Mouse (Mus musculus) erythroblast, embryonic 14.5 days (primary cell): ENCODE results near the gene Epb41l2. TPM values are rescaled to one million over a fixed set of nuclear protein-coding genes. Genes with fewer than 3 reads are reported as not detected.

Source experiments
- H3K27me3 ChIP-seq: 2 replicates; pipeline ENCODE4 v1.6.1; 2012; ENCODE audit warnings: inconsistent platforms; ENCODE audit not compliant: control insufficient read depth
- H3K36me3 ChIP-seq: 2 replicates; pipeline ENCODE4 v1.6.1; 2012; ENCODE audit warnings: mild to moderate bottlenecking, inconsistent platforms; ENCODE audit not compliant: control insufficient read depth
- H3K4me1 ChIP-seq: 2 replicates; pipeline ENCODE4 v1.6.1; 2012; ENCODE audit warnings: inconsistent platforms; ENCODE audit not compliant: control insufficient read depth
- H3K4me3 ChIP-seq: replicated peaks from 2 replicates; pipeline ENCODE3; 2012; ENCODE audit warnings: moderate library complexity, mild to moderate bottlenecking, inconsistent platforms
- H3K9me3 ChIP-seq: 2 replicates; pipeline ENCODE4 v1.6.1; 2012; ENCODE audit warnings: low read length, inconsistent platforms, mixed read lengths; ENCODE audit not compliant: control insufficient read depth
- GATA1 ChIP-seq: IDR thresholded peaks from 2 replicates; pipeline ENCODE4 v1.6.1; 2012; ENCODE audit warnings: low read length, inconsistent platforms, mixed read lengths
- TAL1 ChIP-seq: IDR thresholded peaks from 3 replicates; pipeline ENCODE4 v1.6.1; 2012; ENCODE audit warnings: low read length, inconsistent platforms, mixed read lengths
- polyA plus RNA-seq: library from polyadenylated mRNA; stranded (reverse); fragments of >175 nt; gene quantifications from 2 replicates; pipeline ENCODE4 v1.2.3, GENCODE M21; 2012

The Epb41l2 gene
- polyA plus RNA-seq, 1 experiment, result 0.48 TPM

DNA sequence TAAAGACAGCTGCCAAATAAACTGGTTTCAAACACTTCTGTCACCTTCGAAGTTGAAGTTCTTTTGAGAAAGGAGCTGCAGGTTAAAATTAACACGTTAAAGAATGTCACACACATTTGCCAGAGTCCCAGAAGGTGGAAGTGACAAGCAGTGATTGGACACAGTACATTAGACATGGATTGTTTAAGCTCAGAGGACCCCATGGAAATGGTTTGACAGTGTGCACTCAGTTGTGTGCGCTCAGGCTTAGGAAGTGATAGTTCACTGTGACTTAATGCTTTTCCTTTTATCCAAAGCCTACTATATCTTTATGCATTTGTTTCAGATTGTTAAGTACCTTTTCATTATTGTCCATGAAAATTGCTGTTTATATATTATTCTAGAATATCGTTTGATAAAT lies 89.1 kb downstream of the Epb41l2 start:
- Histone ChIP-seq H3K4me1 (no peaks in the 10 kb centered on the region), H3K36me3 (peaks cover 3% of the 10 kb centered on the region; the same call in 1 of the 2 replicates), H3K9me3 (no peaks in the 10 kb centered on the region), H3K4me3 (no peak overlapping the region), H3K27me3 (no peaks in the 10 kb centered on the region)
- TF ChIP-seq TAL1, result no peak
- TF ChIP-seq GATA1, result no peak

DNA sequence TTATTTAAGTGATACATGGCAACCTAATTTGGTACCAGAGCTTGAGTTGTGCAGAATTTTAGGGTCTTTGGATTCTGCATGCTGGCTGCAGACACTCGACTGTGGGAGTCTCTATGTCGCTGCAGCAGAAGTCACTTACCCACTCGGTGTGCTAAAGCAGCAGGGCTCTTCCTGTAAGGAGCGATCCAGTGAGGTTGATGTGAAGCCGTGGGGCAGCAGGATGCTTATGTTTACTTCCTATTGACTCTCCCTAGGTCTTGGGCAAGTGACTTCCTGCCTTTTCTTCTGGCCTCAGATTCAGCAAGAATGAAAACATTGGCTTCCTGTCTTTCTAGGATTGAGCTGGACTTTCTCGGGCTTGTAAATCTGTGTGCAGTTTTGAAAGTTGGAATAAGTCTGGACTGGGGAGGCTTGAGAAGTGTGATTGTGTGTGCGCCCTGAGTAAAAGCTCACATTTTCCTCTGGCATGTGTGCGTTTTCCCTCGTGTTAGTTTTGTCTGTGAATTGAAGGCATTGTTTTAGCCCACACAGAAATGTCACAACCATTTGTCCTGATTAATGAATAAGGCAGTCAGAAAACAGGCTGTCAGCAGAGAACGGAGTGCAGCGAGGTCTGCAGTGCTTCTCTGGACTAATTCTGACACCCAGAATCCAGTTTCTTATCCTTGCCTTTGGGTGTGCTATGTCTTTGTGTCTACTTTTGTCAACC lies 89.9 kb downstream of the Epb41l2 start:
- no peaks in the 10 kb centered on the region for H3K9me3 ChIP-seq
- H3K4me3 ChIP-seq, result no peak overlapping the region
- H3K36me3 ChIP-seq, result no peaks in the 10 kb centered on the region; the same call in 1 of the 2 replicates
- TF ChIP-seq TAL1, result no peak
- TF ChIP-seq GATA1, result no peak
- no peaks in the 10 kb centered on the region for H3K27me3 ChIP-seq
- no peaks in the 10 kb centered on the region for H3K4me1 ChIP-seq

DNA sequence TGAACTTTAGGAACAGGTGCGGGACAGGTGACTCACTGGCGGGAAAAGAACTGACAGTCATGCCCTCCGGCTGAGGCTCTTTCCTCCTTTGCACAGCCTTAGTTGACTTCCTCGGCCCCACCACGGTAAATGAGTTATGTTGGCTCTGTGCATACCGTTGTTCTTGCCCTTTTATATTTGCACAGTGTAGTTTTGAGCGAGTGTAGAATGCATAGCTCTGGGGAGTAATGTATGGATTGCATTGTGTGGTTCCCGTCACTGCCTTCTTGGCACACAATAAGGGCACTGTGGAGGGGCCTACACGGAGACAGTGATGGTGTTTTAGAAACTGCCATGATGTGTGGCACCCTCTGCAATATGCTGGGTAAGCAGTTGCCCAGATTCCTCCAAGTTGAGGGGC lies 93.6 kb downstream of the Epb41l2 start:
- no peaks in the 10 kb centered on the region for H3K4me1 ChIP-seq
- no peaks in the 10 kb centered on the region for H3K27me3 ChIP-seq
- H3K4me3 ChIP-seq, result no peak overlapping the region
- TF ChIP-seq TAL1 (no peak), GATA1 (no peak)
- no peaks in the 10 kb centered on the region for H3K36me3 ChIP-seq
- no peaks in the 10 kb centered on the region for H3K9me3 ChIP-seq

DNA sequence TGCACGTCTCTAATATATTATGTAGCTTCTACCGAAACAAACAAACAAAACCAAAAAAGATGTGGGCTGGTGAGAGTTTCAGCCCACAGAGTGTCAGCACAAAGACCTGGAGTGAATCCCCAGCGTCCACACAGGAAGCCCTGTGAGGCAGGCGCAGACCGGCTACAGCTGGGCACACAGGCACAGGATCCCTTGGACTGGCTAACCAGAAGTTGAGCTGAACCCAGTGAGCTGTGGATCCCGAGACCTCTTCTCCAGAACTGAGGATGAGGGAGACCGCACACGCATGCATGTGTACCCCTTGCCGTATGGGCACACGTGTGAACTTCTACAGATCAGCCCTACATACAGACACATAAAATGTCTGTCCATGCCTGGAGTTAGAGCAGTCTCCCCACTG lies 94.2 kb downstream of the Epb41l2 start:
- H3K9me3 ChIP-seq, result no peaks in the 10 kb centered on the region

DNA sequence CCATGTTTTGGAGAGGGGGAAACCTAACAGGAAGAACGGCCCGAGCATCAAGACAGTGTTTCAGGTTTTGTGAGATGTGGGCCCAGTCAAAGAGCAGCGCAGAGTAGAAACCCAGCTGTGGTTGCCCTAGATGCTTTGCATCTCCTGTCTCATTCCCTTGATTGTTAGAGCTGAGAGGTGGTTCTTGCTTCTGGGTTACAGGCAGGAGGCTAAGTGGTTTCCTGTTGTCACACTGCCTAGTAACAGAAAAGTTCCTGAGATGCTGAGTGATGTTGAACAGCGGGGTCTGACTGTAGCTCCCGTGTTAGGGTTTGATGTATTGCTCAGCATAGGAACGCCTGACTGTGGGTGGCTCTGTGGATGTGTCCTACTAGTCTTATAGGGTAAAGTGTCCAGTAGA lies 97.5 kb downstream of the Epb41l2 start:
- H3K4me1 ChIP-seq, result no peaks in the 10 kb centered on the region
- no peaks in the 10 kb centered on the region for H3K36me3 ChIP-seq
- H3K27me3 ChIP-seq, result no peaks in the 10 kb centered on the region
- TF ChIP-seq TAL1 (no peak), GATA1 (no peak)
- H3K9me3 ChIP-seq, result no peaks in the 10 kb centered on the region
- no peak overlapping the region for H3K4me3 ChIP-seq

More for the DNA sequence above, 94.2 kb downstream of the Epb41l2 start:
- Histone ChIP-seq H3K4me1 (no peaks in the 10 kb centered on the region), H3K36me3 (no peaks in the 10 kb centered on the region), H3K4me3 (no peak overlapping the region), H3K27me3 (no peaks in the 10 kb centered on the region)
- TF ChIP-seq TAL1, result no peak
- no peak for TF ChIP-seq GATA1

DNA sequence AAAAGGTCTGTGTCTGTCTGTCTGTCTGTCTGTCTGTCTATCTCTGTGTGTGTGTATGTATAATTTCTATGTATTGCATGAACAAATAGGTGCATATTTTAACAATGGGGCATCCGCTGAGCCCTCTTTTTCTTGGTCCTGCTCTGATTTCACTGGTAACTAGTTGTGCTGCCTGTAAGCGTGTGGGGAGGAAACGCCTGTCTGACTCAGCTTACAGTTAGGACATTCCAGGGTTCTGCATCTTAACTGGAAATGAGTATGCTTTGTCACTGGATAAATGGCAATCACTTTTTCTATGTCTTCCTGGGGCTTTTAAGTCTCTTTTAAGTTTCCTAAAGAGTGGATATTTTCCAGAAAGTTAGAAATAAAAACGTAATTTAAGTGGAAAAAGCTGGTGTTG lies 98.4 kb downstream of the Epb41l2 start:
- Histone ChIP-seq H3K4me1 (no peaks in the 10 kb centered on the region), H3K4me3 (no peak overlapping the region), H3K9me3 (no peaks in the 10 kb centered on the region), H3K36me3 (no peaks in the 10 kb centered on the region), H3K27me3 (no peaks in the 10 kb centered on the region)
- TF ChIP-seq TAL1 (no peak), GATA1 (no peak)

DNA sequence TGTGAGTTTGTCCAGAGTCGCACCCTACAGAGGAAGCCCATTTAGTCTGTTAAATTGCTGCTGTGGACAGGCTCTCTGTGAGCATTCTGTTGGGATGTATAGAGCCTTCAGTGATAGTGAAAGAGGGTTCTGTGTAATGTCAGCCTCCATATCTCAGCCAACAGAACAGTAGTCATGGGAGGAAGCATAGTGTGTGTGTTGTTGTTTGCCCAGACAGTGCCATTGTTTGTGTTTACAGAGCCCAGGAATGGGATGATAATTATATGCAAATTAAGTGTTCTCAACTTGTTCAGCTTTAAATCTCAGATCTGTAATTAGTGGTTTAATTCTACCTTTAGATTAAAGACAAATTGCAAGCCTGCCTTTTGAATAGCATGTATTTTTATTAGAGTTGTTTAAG lies 102.2 kb downstream of the Epb41l2 start:
- Histone ChIP-seq H3K4me1 (peaks cover 2% of the 10 kb centered on the region), H3K27me3 (no peaks in the 10 kb centered on the region), H3K4me3 (no peak overlapping the region), H3K9me3 (no peaks in the 10 kb centered on the region), H3K36me3 (no peaks in the 10 kb centered on the region)
- TF ChIP-seq GATA1 (no peak), TAL1 (no peak)

DNA sequence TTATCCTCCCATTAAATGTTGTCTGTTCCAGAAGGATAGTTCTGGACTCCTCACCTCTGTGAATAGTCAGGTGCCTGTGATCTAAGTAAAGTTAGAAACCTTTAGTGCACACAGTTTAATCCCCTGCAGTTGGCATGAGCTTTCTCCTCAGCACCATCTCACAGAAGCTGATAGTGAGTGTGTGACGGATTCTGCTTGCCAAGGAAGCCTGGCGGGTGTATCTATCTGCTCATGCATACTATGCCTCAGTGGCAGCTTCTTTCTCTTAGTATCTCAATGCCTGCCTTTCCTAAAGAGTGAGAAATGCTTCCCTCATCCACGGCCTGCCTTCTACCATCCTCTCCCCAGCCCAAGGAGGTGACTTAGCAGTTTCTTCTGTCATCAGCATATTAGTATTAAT lies 103.1 kb downstream of the Epb41l2 start:
- no peak overlapping the region for H3K4me3 ChIP-seq
- H3K27me3 ChIP-seq, result no peaks in the 10 kb centered on the region
- no peak for TF ChIP-seq TAL1
- no peak for TF ChIP-seq GATA1
- H3K4me1 ChIP-seq, result peaks cover 2% of the 10 kb centered on the region
- no peaks in the 10 kb centered on the region for H3K9me3 ChIP-seq
- no peaks in the 10 kb centered on the region for H3K36me3 ChIP-seq

DNA sequence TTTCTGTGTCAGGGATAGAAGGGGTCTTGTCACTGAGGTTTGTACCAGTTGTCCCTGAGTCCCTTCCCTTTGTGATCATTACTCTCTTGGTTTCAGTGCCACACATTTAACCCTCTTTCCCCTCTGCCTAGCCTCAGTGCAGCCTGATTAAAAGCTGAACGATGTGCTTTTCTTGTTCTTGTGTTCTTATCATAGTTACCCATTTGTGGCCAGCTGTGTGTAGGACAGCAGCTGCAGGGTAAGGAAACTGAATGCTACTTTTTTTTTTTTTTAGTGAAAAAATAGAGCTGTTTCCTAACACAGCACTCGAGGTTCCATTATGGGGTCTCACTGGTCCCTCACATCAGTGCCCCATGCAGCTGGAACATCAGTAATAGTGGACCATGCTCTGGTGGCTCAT lies 106.9 kb downstream of the Epb41l2 start:
- Histone ChIP-seq H3K4me1 (peaks cover 2% of the 10 kb centered on the region), H3K9me3 (no peaks in the 10 kb centered on the region), H3K36me3 (no peaks in the 10 kb centered on the region; the same call in 1 of the 2 replicates), H3K27me3 (no peaks in the 10 kb centered on the region), H3K4me3 (no peak overlapping the region)
- TF ChIP-seq GATA1 (no peak), TAL1 (no peak)

DNA sequence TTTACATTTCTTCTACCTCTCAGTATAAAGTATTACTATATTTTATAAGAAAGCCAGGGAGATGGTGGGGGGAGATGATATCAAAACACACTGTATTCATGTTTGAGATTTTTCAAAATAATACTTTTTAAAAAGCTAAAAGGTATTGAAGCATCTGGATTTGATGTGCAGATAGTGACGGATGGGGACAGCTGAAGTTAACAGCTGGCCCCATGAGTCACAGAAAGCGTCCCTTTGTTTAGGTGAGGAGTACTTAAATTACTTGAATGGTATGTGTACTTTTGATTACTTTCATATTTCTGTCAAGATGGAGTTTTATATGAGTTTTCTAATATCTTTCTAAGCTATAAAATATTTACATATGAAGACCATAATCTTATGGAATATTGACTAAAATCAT lies 112.3 kb downstream of the Epb41l2 start:
- Histone ChIP-seq H3K36me3 (no peaks in the 10 kb centered on the region; the same call in 1 of the 2 replicates), H3K4me1 (no peaks in the 10 kb centered on the region), H3K9me3 (peaks cover 11% of the 10 kb centered on the region), H3K4me3 (no peak overlapping the region), H3K27me3 (no peaks in the 10 kb centered on the region)
- TF ChIP-seq TAL1, result no peak
- TF ChIP-seq GATA1, result no peak
